Mouse (Mus musculus) neural tube, embryonic 15.5 days (tissue): ENCODE data around the gene Tnip1. TPM values are rescaled to one million over a fixed set of nuclear protein-coding genes. Genes with fewer than 3 reads are reported as not detected.

ENCODE experiments used
- ATAC-seq: fragments of 200-750 bp; cut with Nextera tagmentation; 2 replicates; pipeline ENCODE4 v1.8.0; 2017; ENCODE audit warnings: mild to moderate bottlenecking, moderate TSS enrichment, moderate library complexity; ENCODE audit not compliant: low FRiP score
- H3K27ac ChIP-seq: fragments of 300-500 bp; sonication (generic); replicated peaks from 2 replicates; pipeline ENCODE4 v1.5.1; 2015; ENCODE audit warnings: mild to moderate bottlenecking, inconsistent platforms
- H3K27me3 ChIP-seq: fragments of 300-500 bp; sonication (generic); replicated peaks from 2 replicates; pipeline ENCODE4 v1.6.1; 2015; ENCODE audit warnings: inconsistent platforms
- H3K36me3 ChIP-seq: fragments of 300-500 bp; sonication (generic); 2 replicates; pipeline ENCODE4 v1.6.1; 2015; ENCODE audit warnings: inconsistent platforms
- H3K4me1 ChIP-seq: fragments of 300-500 bp; sonication (generic); 2 replicates; pipeline ENCODE4 v1.6.1; 2015; ENCODE audit warnings: inconsistent platforms
- H3K4me2 ChIP-seq: fragments of 300-500 bp; sonication (generic); 2 replicates; pipeline ENCODE4 v1.6.1; 2015; ENCODE audit warnings: inconsistent platforms, mild to moderate bottlenecking, moderate library complexity
- H3K4me3 ChIP-seq: fragments of 300-500 bp; sonication (generic); replicated peaks from 2 replicates; pipeline ENCODE4 v1.5.1; 2015; ENCODE audit warnings: mild to moderate bottlenecking, inconsistent platforms
- H3K9ac ChIP-seq: fragments of 300-500 bp; sonication (generic); replicated peaks from 2 replicates; pipeline ENCODE4 v1.6.1; 2015; ENCODE audit warnings: mild to moderate bottlenecking, inconsistent platforms
- H3K9me3 ChIP-seq: fragments of 300-500 bp; sonication (generic); replicated peaks from 2 replicates; pipeline ENCODE4 v1.6.1; 2016; ENCODE audit warnings: inconsistent platforms
- WGBS: fragments of 180-500 bp; shearing (Covaris S2); methylation state at CpG from one replicate; pipeline ENCODE4 v1.1.7; 2015; ENCODE audit warnings: mixed read lengths; 5-methylcytosine and 5-hydroxymethylcytosine counted together
- polyA plus RNA-seq: library from polyadenylated mRNA; unstranded; fragments of >200 nt; fragmentation: Nextera tagmentation; extraction: Ambion mirVana; gene quantifications from 2 replicates; pipeline ENCODE4 v1.2.1, GENCODE M21; 2015

The Tnip1 gene
- polyA plus RNA-seq, result 20.0 and 23.2 TPM in 2 replicates

DNA sequence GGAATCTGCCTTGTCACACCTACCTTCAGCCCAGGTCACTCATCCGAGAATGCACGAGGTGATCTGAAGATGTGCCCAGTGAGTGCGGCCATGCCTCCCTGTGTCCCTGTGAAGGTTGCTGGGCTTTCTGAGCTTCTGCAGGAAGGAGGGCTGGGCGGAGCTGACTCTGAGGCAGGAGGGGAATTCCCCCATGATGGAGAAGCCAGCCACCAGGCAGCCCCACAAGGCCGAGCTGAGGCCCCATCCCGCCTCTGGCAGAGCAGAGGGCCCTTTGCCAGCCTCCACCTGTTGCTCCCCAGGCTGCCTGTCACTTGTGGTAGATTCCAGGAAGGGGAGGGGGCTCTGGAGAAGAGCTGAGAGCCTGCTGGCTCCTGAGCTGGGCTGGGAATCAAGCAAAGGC is at the start of gene Tnip1:
TSS of gene Tnip1 (minus strand) at position 108 of the 400 bp plus-strand sequence.
- H3K36me3 ChIP-seq, result no peaks in the 10 kb centered on the region
- WGBS, result 41% methylated on average over 6 of the region's 6 CpGs
- no peak within 1 kb of the TSS for H3K9ac ChIP-seq
- H3K4me1 ChIP-seq, result no peaks in the 10 kb centered on the region
- no peak for ATAC-seq
- no peak within 1 kb of the TSS for H3K4me2 ChIP-seq
- no peak within 1 kb of the TSS for H3K4me3 ChIP-seq
- H3K9me3 ChIP-seq, result no peaks in the 10 kb centered on the region
- H3K27me3 ChIP-seq, result no peaks in the 10 kb centered on the region
- H3K27ac ChIP-seq, result no peak within 1 kb of the TSS

DNA sequence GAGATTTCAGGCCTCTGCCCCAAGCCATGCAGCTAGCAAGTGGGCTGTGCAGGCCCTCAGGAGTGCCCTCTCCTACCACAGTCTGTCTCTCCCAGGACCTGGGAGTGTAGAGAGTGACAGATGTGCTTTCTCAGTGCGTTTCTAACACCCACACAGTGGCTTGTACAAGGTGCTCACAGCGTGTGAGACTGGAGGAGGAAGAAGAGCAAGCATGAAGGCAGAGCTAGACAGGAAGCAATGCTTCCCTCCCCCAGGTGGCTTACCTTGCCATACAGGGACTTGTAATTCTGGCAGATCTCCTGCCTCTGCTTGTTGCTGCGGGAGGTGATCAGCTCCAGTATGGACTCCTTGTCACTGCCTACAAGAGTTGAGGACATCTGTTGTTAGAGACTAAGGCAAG is 48.7 kb upstream of the Tnip1 start:
- no peak overlapping the region for H3K27ac ChIP-seq
- H3K27me3 ChIP-seq, result no peaks in the 10 kb centered on the region
- no peaks in the 10 kb centered on the region for H3K9me3 ChIP-seq
- WGBS, result 91% methylated on average over 3 of the region's 3 CpGs
- no peak overlapping the region for H3K4me2 ChIP-seq
- H3K4me3 ChIP-seq, result no peak overlapping the region
- H3K4me1 ChIP-seq, result peaks cover 17% of the 10 kb centered on the region
- peaks cover 36% of the 10 kb centered on the region for H3K36me3 ChIP-seq
- H3K9ac ChIP-seq, result no peak overlapping the region
- ATAC-seq, result no peak

DNA sequence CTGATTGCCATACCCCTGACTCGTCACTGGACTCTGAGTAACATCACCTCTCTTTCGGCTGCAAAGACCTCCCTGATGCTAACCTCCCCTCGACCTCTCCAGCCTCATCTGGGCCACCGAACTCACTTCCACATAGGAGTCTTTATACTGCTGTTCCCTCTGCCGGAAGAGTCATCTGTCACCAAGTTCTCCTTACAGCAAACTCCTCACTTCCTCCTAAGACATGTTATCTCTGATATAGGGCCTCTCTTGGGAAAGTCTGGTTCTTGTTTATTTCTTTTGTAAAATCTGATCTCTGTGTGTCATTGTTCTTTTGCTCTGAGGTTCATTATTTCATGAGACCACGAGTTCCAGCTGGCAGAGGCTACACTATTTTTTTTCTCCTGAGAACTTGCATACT is 45.5 kb upstream of the Tnip1 start:
- Histone ChIP-seq H3K36me3 (peaks cover 50% of the 10 kb centered on the region), H3K9me3 (no peaks in the 10 kb centered on the region), H3K27ac (no peak overlapping the region), H3K9ac (no peak overlapping the region), H3K4me1 (no peaks in the 10 kb centered on the region), H3K4me2 (no peak overlapping the region), H3K4me3 (no peak overlapping the region), H3K27me3 (no peaks in the 10 kb centered on the region)
- WGBS, result 88% methylated on average over 6 of the region's 6 CpGs
- ATAC-seq, result no peak

DNA sequence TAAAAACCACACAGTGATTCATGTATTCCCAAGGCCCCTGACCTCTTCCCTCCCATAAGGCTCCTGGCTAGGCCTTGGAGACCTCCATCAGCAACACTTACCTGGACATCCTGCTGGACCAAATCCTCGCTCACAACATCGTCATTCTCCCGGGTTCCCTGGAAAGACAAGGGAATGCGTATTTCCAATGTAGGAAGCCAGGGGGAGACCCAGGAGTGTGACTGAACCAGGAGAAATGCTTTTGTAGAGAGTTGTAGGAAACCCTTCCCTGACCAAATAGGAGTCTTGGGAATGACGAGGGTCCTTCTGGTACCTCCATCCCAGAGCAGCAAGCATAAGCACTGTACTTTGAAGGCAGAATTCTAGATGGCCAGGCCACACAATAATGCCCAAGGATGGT is 43.0 kb upstream of the Tnip1 start:
- WGBS, result 86% methylated on average over 5 of the region's 5 CpGs
- H3K9ac ChIP-seq, result no peak overlapping the region
- ATAC-seq, result no peak
- no peak overlapping the region for H3K27ac ChIP-seq
- no peaks in the 10 kb centered on the region for H3K27me3 ChIP-seq
- peaks cover 57% of the 10 kb centered on the region for H3K36me3 ChIP-seq
- no peak overlapping the region for H3K4me2 ChIP-seq
- no peaks in the 10 kb centered on the region for H3K9me3 ChIP-seq
- no peak overlapping the region for H3K4me3 ChIP-seq
- H3K4me1 ChIP-seq, result no peaks in the 10 kb centered on the region

DNA sequence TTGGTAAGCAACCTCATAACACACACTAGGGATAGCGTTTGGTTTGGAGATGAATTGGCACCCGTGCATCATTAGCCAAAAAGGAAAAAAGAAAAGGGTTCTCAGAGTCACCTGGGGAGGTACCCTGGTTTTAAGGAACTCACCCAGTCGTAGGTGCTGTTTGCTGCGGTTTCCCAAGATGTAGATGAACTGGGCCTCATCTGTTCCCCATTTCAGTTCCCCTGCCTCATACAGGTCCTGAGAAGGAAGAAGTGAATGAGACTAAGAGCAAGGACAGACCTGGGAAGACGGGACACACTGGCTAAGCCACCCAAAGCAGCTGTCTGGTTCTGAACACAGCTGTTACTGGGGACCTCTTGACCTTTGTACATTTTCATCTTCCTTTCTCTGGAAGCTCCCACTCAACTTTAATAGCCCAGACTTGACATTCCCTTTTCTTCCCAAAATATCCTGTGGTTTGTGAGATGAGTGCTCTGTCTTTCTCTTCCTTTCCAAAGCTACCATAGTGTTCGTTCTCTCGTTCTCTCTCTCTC is 42.3 kb upstream of the Tnip1 start:
- ATAC-seq, result no peak
- H3K4me1 ChIP-seq, result no peaks in the 10 kb centered on the region
- H3K9me3 ChIP-seq, result no peaks in the 10 kb centered on the region
- no peaks in the 10 kb centered on the region for H3K27me3 ChIP-seq
- H3K4me2 ChIP-seq, result no peak overlapping the region
- H3K27ac ChIP-seq, result no peak overlapping the region
- peaks cover 54% of the 10 kb centered on the region for H3K36me3 ChIP-seq
- WGBS, result 81% methylated on average over 7 of the region's 7 CpGs
- no peak overlapping the region for H3K4me3 ChIP-seq
- no peak overlapping the region for H3K9ac ChIP-seq

DNA sequence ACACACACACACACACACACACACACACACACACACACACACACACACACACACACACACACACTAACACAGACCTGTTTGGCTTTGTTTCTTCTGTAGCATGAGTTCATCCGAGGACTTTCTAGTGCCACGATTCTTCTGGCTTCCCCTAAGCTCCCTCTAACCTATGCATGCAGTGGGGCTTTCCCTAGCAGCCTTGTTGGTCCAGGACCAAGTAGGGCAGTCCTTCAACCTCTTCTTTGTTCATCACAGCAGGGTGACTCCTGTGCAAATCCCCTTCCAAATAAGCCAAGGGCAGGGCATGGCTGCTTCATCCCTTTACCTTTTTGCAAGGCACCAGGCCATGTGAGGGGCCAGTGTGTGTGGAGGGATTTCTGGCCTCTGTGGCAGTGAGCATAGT is 36.0 kb upstream of the Tnip1 start:
- Histone ChIP-seq H3K4me2 (no peak overlapping the region), H3K36me3 (peaks cover 24% of the 10 kb centered on the region), H3K27ac (no peak overlapping the region), H3K4me3 (no peak overlapping the region), H3K9me3 (no peaks in the 10 kb centered on the region), H3K27me3 (no peaks in the 10 kb centered on the region), H3K9ac (no peak overlapping the region), H3K4me1 (no peaks in the 10 kb centered on the region)
- ATAC-seq, result no peak
- 62% methylated on average over 2 of the region's 2 CpGs for WGBS

DNA sequence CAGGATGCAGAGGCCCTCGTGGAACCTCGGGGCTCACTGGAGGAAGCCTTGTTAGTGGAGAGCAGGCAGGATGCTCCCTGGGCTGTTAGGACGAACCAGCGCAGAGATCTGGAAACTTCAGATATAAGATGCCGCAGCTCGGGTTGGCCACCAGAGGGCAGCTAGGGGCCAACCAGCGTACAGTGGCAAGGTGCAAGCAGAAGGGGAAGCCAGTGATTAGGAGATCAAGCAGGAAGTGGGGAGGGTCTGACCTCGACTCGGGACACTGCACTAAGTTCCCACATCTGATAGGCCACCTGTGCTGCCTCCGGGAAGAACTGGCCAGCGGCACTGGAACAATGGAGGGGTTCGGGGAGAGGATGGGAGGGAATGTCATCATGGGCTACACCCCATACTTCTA is 35.6 kb upstream of the Tnip1 start:
- peak; percentile 59; the same call in 1 of the 2 replicates for ATAC-seq
- Histone ChIP-seq H3K36me3 (peaks cover 19% of the 10 kb centered on the region), H3K4me1 (no peaks in the 10 kb centered on the region), H3K9me3 (no peaks in the 10 kb centered on the region), H3K9ac (no peak overlapping the region), H3K27me3 (no peaks in the 10 kb centered on the region), H3K4me3 (no peak overlapping the region), H3K27ac (no peak overlapping the region), H3K4me2 (no peak overlapping the region)
- 4% methylated on average over 12 of the region's 12 CpGs for WGBS

DNA sequence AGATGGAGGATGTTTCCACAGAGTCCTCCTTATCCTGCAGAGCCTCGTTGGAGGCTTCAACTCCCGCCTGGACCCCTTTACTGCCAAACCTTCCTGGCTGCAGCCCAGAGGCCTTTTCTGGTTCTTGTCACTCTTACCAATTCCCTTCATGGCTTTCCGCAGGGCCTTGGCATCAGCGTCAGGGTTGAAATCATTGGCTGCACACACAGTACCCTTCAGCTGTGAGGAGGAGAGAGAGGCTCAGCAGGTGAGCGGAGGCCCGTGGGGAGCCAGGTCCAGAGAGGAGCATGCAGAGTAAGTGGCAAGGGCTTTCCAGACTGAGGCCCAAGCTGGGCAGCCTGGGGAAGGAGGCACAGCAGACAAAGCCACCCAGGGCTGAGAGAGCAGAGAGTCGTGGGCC is 33.5 kb upstream of the Tnip1 start:
- Histone ChIP-seq H3K27me3 (no peaks in the 10 kb centered on the region), H3K9me3 (no peaks in the 10 kb centered on the region), H3K4me1 (no peaks in the 10 kb centered on the region), H3K4me3 (no peak overlapping the region), H3K36me3 (peaks cover 8% of the 10 kb centered on the region), H3K27ac (no peak overlapping the region), H3K4me2 (no peak overlapping the region), H3K9ac (no peak overlapping the region)
- ATAC-seq, result no peak
- 71% methylated on average over 7 of the region's 7 CpGs for WGBS

DNA sequence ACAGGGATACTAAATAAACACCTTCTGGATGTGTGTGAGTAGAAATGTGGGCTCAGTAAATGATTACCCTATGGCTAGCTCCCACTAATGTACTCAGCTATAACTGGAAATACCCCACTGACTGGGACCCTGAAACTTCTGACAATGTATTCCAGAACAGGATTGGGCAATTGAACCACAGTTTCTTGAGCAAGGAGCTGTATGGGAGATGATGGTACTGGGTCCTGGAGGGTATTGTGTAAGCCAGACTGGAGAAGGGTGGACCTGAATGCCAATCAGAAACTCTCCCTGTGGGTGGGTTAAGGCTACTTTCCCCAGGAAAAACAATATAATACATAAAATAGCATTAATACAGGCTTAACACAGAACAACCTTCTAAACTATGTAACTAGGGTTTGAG is 27.2 kb upstream of the Tnip1 start:
- 0 out of 2 replicates have a peak, but pooled peaks cover 6% of the 10 kb centered on the region for H3K36me3 ChIP-seq
- H3K4me2 ChIP-seq, result no peak overlapping the region
- no peaks in the 10 kb centered on the region for H3K9me3 ChIP-seq
- no peak overlapping the region for H3K9ac ChIP-seq
- no peaks in the 10 kb centered on the region for H3K27me3 ChIP-seq
- no peak overlapping the region for H3K4me3 ChIP-seq
- peaks cover 6% of the 10 kb centered on the region; the same call in 1 of the 2 replicates for H3K4me1 ChIP-seq
- no peak overlapping the region for H3K27ac ChIP-seq
- ATAC-seq, result no peak

DNA sequence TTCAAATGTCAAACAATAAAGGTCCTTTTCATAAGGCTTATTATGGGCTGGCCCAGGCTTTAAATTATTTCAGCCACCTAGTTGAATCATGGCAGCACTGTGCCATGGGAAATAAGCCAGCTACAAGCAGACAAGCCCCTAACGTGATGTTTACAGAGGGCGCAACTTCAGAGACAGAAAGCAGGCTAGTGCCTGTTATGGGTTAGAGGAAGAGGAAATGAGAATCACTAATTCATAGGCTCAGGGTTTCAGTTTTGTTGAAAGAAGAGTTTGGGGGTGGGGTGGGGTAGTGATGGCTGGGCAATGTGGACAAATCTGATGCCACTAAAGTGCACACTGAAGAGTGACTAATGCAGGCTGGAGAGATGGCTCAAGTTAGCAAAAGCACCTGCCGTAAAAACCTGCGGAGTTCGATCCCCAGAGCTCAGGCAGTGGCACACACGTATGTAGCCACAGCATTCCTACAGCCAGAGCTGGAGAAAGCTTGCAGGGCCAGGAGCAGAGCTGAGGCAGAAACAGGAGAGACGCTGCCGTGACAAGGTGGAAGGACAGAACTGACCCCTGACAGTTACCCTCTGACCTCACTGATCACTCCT is 26.1 kb upstream of the Tnip1 start:
- Histone ChIP-seq H3K4me1 (peaks cover 6% of the 10 kb centered on the region; the same call in 1 of the 2 replicates), H3K27me3 (no peaks in the 10 kb centered on the region), H3K4me2 (no peak overlapping the region), H3K9me3 (no peaks in the 10 kb centered on the region), H3K36me3 (0 out of 2 replicates have a peak, but pooled peaks cover 6% of the 10 kb centered on the region), H3K9ac (no peak overlapping the region), H3K27ac (peak overlapping the region; percentile 45; the same call in 1 of the 2 replicates), H3K4me3 (no peak overlapping the region)
- WGBS, result 63% methylated on average over 8 of the region's 8 CpGs
- no peak for ATAC-seq

DNA sequence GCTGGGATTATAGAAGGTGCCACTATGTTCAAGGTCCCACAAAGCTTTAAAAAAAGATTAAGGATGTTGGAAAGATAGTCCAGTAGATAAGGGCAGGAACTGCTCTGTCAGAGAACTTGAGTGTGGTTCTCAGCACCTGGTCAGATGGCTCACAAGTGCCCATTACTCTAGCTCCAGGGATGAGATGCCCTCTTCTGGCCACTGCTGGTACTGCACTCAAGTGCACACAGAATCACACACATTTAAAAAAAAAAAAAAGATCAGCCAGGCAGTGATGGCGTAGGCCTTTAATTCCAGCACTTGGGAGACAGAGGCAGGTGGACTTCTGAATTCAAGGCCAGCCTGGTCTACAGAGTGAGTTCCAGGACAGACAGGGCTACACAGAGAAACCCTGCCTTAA is 25.3 kb upstream of the Tnip1 start:
- Histone ChIP-seq H3K9me3 (no peaks in the 10 kb centered on the region), H3K4me2 (no peak overlapping the region)

DNA sequence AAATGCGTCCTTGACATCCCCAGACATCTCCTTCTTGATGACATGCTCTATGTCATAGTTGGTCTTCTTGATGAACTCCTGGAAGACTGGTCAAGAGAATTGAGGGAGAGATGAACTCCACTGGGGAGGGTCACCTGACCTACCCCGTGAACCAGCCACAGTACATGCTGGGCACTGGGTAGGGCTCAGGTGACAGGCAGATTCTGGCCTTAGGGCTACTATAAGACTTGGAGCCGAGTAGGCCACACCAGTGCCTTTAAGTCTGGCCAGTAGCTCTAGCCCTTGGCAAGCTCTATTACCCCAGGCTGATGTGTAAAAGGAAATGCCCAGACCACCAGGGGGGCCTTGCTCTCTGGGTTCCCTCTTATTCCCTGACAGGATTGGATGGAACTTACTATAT is 22.4 kb upstream of the Tnip1 start:
- ATAC-seq, result no peak
- 81% methylated on average over 3 of the region's 3 CpGs for WGBS
- H3K9ac ChIP-seq, result no peak overlapping the region
- no peak overlapping the region for H3K4me3 ChIP-seq
- H3K36me3 ChIP-seq, result peaks cover 8% of the 10 kb centered on the region; the same call in 1 of the 2 replicates
- no peak overlapping the region for H3K27ac ChIP-seq
- H3K4me1 ChIP-seq, result peaks cover 6% of the 10 kb centered on the region; the same call in 1 of the 2 replicates
- H3K9me3 ChIP-seq, result no peaks in the 10 kb centered on the region
- no peak overlapping the region for H3K4me2 ChIP-seq
- H3K27me3 ChIP-seq, result no peaks in the 10 kb centered on the region

More for the DNA sequence above, 25.3 kb upstream of the Tnip1 start:
- Histone ChIP-seq H3K4me3 (no peak overlapping the region), H3K9ac (no peak overlapping the region), H3K27ac (no peak overlapping the region), H3K4me1 (peaks cover 6% of the 10 kb centered on the region; the same call in 1 of the 2 replicates), H3K27me3 (no peaks in the 10 kb centered on the region), H3K36me3 (0 out of 2 replicates have a peak, but pooled peaks cover 6% of the 10 kb centered on the region)
- 79% methylated on average over 1 of the region's 1 CpGs for WGBS
- no peak for ATAC-seq
